Mouse (Mus musculus) ES-E14 (cell line): ENCODE results near the gene Ppard. TPM values are rescaled to one million over a fixed set of nuclear protein-coding genes. Genes with fewer than 3 reads are reported as not detected.

Experiments used
- DNase-seq: peaks from one replicate; pipeline ENCODE4 v3.0.0-alpha.2; 2013; ENCODE audit warnings: low read depth, low spot score
- H3K27ac ChIP-seq: 2 replicates; pipeline ENCODE4 v1.5.1; 2012; ENCODE audit warnings: low read depth, mild to moderate bottlenecking, low read length, moderate library complexity, mixed read lengths; ENCODE audit not compliant: poor library complexity, insufficient read depth, severe bottlenecking
- H3K36me3 ChIP-seq: 2 replicates; pipeline ENCODE4 v1.6.1; 2012; ENCODE audit warnings: mild to moderate bottlenecking, low read length, moderate library complexity, mixed read lengths; ENCODE audit not compliant: control insufficient read depth, poor library complexity, insufficient read depth, severe bottlenecking
- H3K4me1 ChIP-seq, 2 experiments: fragments of 150-350 bp in 1 of 2; sonication (generic) in 1 of 2; 2 replicates each; pipeline ENCODE4 v1.6.1; 2012; ENCODE audit warnings: low read length in 2 of 2, mild to moderate bottlenecking in 1 of 2, mixed read lengths in 1 of 2; ENCODE audit not compliant: control insufficient read depth in 2 of 2, insufficient read depth in 2 of 2, poor library complexity in 1 of 2
- H3K4me3 ChIP-seq, 2 experiments: fragments of 150-350 bp in 1 of 2; sonication (generic) in 1 of 2; 2 replicates each; pipeline ENCODE4 v1.5.1; 2012; ENCODE audit warnings: low read length in 2 of 2, low read depth in 1 of 2, mild to moderate bottlenecking in 1 of 2, mixed read lengths in 1 of 2; ENCODE audit not compliant: insufficient read depth in 1 of 2, poor library complexity in 1 of 2, severe bottlenecking in 1 of 2
- H3K9ac ChIP-seq: 2 replicates; pipeline ENCODE4 v1.6.1; 2012; ENCODE audit warnings: low read depth, mild to moderate bottlenecking, low read length, mixed read lengths; ENCODE audit not compliant: poor library complexity, insufficient read depth, severe bottlenecking
- H3K9me3 ChIP-seq: fragments of 150-350 bp; sonication (generic); 2 replicates; pipeline ENCODE4 v1.6.1; 2012; ENCODE audit warnings: low read depth, mild to moderate bottlenecking, low read length; ENCODE audit not compliant: control insufficient read depth, insufficient read depth
- CHD2 ChIP-seq: IDR thresholded peaks from 2 replicates; pipeline ENCODE4 v1.6.1; 2014; ENCODE audit warnings: mild to moderate bottlenecking, low read depth, low read length, inconsistent platforms
- HCFC1 ChIP-seq: IDR thresholded peaks from 2 replicates; pipeline ENCODE4 v1.6.1; 2012; ENCODE audit warnings: low read length, inconsistent platforms, borderline replicate concordance; ENCODE audit not compliant: insufficient read depth
- MAFK ChIP-seq: IDR thresholded peaks from 2 replicates; pipeline ENCODE4 v1.6.1; 2014; ENCODE audit warnings: mild to moderate bottlenecking, low read depth, low read length, inconsistent platforms; ENCODE audit not compliant: insufficient read depth
- ZC3H11A ChIP-seq: IDR thresholded peaks from 2 replicates; pipeline ENCODE4 v1.6.1; 2012; ENCODE audit warnings: low read depth, mild to moderate bottlenecking, inconsistent platforms, low read length, borderline replicate concordance
- ZNF384 ChIP-seq: IDR thresholded peaks from 2 replicates; pipeline ENCODE4 v1.6.1; 2012; ENCODE audit warnings: low read depth, low read length, inconsistent platforms
- in situ Hi-C, 2 experiments: fragments of 600-800 bp; cut with MboI; formaldehyde crosslinking; loops; one replicate each; pipeline ENCODE4 v1.15.1; 2025; ENCODE audit warnings: low sequenced_read_pairs in 2 of 2, inconsistent platforms in 1 of 2; ENCODE audit not compliant: unreplicated experiment in 2 of 2
- total RNA-seq: library from RNA; depleted of rRNA; stranded (reverse); fragments of 300-350 nt; gene quantifications from 2 replicates; pipeline ENCODE4 v1.2.3, GENCODE M21; 2012

Ppard gene
- total RNA-seq, 1 experiment, result 6.7 TPM

DNA sequence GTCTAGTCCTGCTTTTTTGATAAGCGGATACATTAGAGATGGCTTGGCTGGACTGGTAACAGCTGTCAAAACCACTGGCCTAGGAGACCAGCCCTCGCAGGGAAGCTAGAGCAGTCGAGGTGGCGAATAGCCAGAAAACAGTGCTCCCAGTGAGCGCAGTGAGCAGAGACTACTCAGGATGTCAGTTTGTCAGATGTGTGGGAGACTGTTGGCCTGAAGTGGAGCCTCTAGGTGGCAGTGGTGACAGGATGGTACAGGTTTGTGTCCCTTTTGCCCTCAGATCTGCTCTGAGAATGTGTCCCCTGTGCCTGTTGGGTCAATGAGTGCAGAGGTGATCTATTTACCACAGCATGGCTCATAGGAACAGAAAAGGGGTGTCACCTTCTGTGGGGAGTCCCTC, 55.5 kb downstream of the Ppard start:
- Histone ChIP-seq H3K4me3 (no peak overlapping the region), H3K9ac (no peak overlapping the region), H3K4me1 (peaks cover 0 to 6% of the 10 kb centered on the region in 2 experiments; a peak in 1 of 4 replicates), H3K36me3 (no peaks in the 10 kb centered on the region), H3K9me3 (no peaks in the 10 kb centered on the region), H3K27ac (no peak overlapping the region)
- no peak for TF ChIP-seq MAFK
- DNase-seq, result no peak
- in situ Hi-C loops, result no loop called here

- H3K9ac ChIP-seq, result no peak overlapping the region
- no peaks in the 10 kb centered on the region for H3K36me3 ChIP-seq
- H3K4me3 ChIP-seq, result no peak overlapping the region
- no peaks in the 10 kb centered on the region for H3K9me3 ChIP-seq
- no peak for TF ChIP-seq ZNF384
- TF ChIP-seq HCFC1, result no peak
- no peak for TF ChIP-seq MAFK
- no peak for TF ChIP-seq CHD2
- no peak for TF ChIP-seq ZC3H11A
- peaks cover 0 to 8% of the 10 kb centered on the region in 2 experiments; a peak in 1 of 4 replicates for H3K4me1 ChIP-seq
- no peak for DNase-seq
- H3K27ac ChIP-seq, result no peak overlapping the region
- in situ Hi-C loops, result no loop called here
Observed at GRCm38 (mm10) chr17:28290262-28290661, 57.8 kb downstream of the Ppard start.

GRCm38 (mm10) chr17:28290671-28291070, 58.2 kb downstream of the Ppard start:
- H3K9me3 ChIP-seq, result no peaks in the 10 kb centered on the region
- no peak for TF ChIP-seq CHD2
- TF ChIP-seq ZNF384, result no peak
- TF ChIP-seq HCFC1, result no peak
- no peak for TF ChIP-seq ZC3H11A
- TF ChIP-seq MAFK, result no peak
- in situ Hi-C loops, result no loop called here
- H3K4me3 ChIP-seq, result no peak overlapping the region
- no peak for DNase-seq
- no peaks in the 10 kb centered on the region for H3K36me3 ChIP-seq
- peaks cover 0 to 8% of the 10 kb centered on the region in 2 experiments; a peak in 1 of 4 replicates for H3K4me1 ChIP-seq
- no peak overlapping the region for H3K27ac ChIP-seq
- no peak overlapping the region for H3K9ac ChIP-seq

- in situ Hi-C loops, result no loop called here
- Histone ChIP-seq H3K27ac (no peak overlapping the region), H3K9ac (no peak overlapping the region), H3K36me3 (no peaks in the 10 kb centered on the region), H3K4me3 (no peak overlapping the region), H3K4me1 (peaks cover 0 to 8% of the 10 kb centered on the region in 2 experiments; a peak in 1 of 4 replicates), H3K9me3 (no peaks in the 10 kb centered on the region)
- no peak for TF ChIP-seq MAFK
- TF ChIP-seq ZNF384, result no peak
- no peak for TF ChIP-seq CHD2
- TF ChIP-seq HCFC1, result no peak
- no peak for TF ChIP-seq ZC3H11A
- no peak for DNase-seq
Observed at GRCm38 (mm10) chr17:28291346-28291745, 58.8 kb downstream of the Ppard start.

DNA sequence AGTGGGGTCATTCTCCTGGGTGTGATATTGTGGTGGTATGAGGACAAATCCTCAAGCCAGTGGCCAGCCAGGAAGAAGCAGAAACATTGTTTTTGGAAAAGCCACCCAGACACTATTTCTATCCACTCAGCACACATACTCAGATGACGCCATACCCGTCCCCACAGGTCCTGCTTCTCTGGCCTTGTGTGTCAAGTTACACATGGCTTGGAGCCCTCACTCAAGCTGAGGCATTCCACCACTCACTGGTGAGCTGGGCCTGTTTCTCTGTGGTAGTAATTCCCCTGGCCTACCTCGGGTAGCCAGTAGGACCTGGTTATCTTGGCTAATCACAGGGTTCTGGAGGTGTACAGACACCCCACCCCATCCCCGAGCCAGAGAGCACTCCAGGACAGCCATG, 61.2 kb downstream of the Ppard start:
- no peak overlapping the region for H3K9ac ChIP-seq
- TF ChIP-seq HCFC1, result no peak
- TF ChIP-seq ZC3H11A, result no peak
- TF ChIP-seq MAFK, result no peak
- no peak for TF ChIP-seq CHD2
- no peak overlapping the region for H3K27ac ChIP-seq
- no peaks in the 10 kb centered on the region for H3K9me3 ChIP-seq
- in situ Hi-C loops, result no loop called here
- DNase-seq, result no peak
- no peak overlapping the region for H3K4me3 ChIP-seq
- H3K36me3 ChIP-seq, result peaks cover 2% of the 10 kb centered on the region; the same call in 1 of the 2 replicates
- H3K4me1 ChIP-seq, result peaks cover 0 to 8% of the 10 kb centered on the region in 2 experiments; a peak in 1 of 4 replicates
